Mouse (Mus musculus) hindbrain, embryonic 11.5 days (tissue): Measurements from ENCODE around the gene Mrgprb5. TPM values are rescaled to one million over a fixed set of nuclear protein-coding genes. Genes with fewer than 3 reads are reported as not detected.
A peak's percentile ranks its signal among the peaks of the same experiment; 100 is the strongest.
"Not testable (repeated sequence)": the region's sequence is repeated elsewhere in the genome, so short reads cannot be mapped to it uniquely, and the experiment has no call there.

ENCODE experiments used
- ATAC-seq: fragments of 200-750 bp; cut with Nextera tagmentation; 2 replicates; pipeline ENCODE4 v1.8.0; 2017; ENCODE audit warnings: mild to moderate bottlenecking, moderate TSS enrichment, moderate library complexity; ENCODE audit not compliant: low FRiP score
- DNase-seq: peaks from one replicate; pipeline ENCODE4 v3.0.0-alpha.2; 2015; ENCODE audit warnings: low spot score
- H3K27ac ChIP-seq: fragments of 300-500 bp; sonication (generic); 2 replicates; pipeline ENCODE4 v1.5.1; 2014; ENCODE audit warnings: mild to moderate bottlenecking, low read depth, low read length
- H3K27me3 ChIP-seq: fragments of 300-500 bp; sonication (generic); 2 replicates; pipeline ENCODE4 v1.6.1; 2014; ENCODE audit warnings: mild to moderate bottlenecking, low read length, moderate library complexity, mixed read lengths; ENCODE audit not compliant: control insufficient read depth, insufficient read depth
- H3K36me3 ChIP-seq: fragments of 300-500 bp; sonication (generic); 2 replicates; pipeline ENCODE4 v1.6.1; 2014; ENCODE audit warnings: mild to moderate bottlenecking, low read length, moderate library complexity, mixed read lengths; ENCODE audit not compliant: control insufficient read depth, insufficient read depth
- H3K4me1 ChIP-seq: fragments of 300-500 bp; sonication (generic); replicated peaks from 2 replicates; pipeline ENCODE4 v1.6.1; 2014; ENCODE audit warnings: low read length, mixed read lengths; ENCODE audit not compliant: control insufficient read depth, insufficient read depth
- H3K4me2 ChIP-seq: fragments of 300-500 bp; sonication (generic); replicated peaks from 2 replicates; pipeline ENCODE4 v1.6.1; 2014; ENCODE audit warnings: mild to moderate bottlenecking, low read depth, low read length
- H3K4me3 ChIP-seq: fragments of 300-500 bp; sonication (generic); 2 replicates; pipeline ENCODE4 v1.5.1; 2014; ENCODE audit warnings: low read depth, low read length
- H3K9ac ChIP-seq: fragments of 300-500 bp; sonication (generic); 2 replicates; pipeline ENCODE4 v1.6.1; 2014; ENCODE audit warnings: low read depth, low read length
- H3K9me3 ChIP-seq: fragments of 300-500 bp; sonication (generic); 2 replicates; pipeline ENCODE4 v1.6.1; 2016; ENCODE audit warnings: low read length; ENCODE audit not compliant: control insufficient read depth
- WGBS: fragments of 180-500 bp; shearing (Covaris S2); extraction: QIAGEN DNeasy Blood & Tissue Kit; methylation state at CpG from one replicate; pipeline ENCODE4 v1.1.7; 2014; 5-methylcytosine and 5-hydroxymethylcytosine counted together
- polyA plus RNA-seq: library from polyadenylated mRNA; unstranded; fragments of >200 nt; fragmentation: Nextera tagmentation; extraction: Ambion mirVana; gene quantifications from 2 replicates; pipeline ENCODE4 v1.2.1, GENCODE M21; 2014

Gene Mrgprb5
- polyA plus RNA-seq = not detected in 2 replicates

DNA sequence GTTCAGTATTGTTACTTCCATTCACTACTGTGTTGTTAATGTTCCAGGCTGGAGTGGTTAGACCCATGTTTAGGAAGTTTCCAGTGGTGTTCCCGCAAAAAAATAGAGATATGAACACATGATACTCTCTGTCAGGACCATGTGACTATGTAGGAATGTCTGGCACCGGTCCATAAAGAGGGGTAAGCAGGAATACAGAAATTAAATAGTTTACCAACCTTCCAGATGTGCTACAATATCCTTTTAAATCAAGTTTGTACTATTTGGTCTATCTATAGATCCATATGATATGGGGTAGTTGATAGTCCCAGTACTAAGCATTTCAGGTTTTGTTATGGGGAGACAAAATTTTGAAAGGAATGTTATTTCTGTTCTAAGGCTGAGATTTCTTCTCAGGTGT is at the start of gene Mrgprb5:
TSS of gene Mrgprb5 (minus strand) at position 101 of the 400 bp plus-strand sequence.
- Histone ChIP-seq H3K9me3 (no peaks in the 10 kb centered on the region), H3K27ac (no peak within 1 kb of the TSS), H3K36me3 (no peaks in the 10 kb centered on the region), H3K4me3 (no peak within 1 kb of the TSS), H3K9ac (no peak within 1 kb of the TSS), H3K27me3 (no peaks in the 10 kb centered on the region), H3K4me2 (no peak within 1 kb of the TSS), H3K4me1 (no peaks in the 10 kb centered on the region)
- 79% methylated on average over 2 of the region's 2 CpGs for WGBS
- no peak for DNase-seq
- ATAC-seq = no peak

DNA sequence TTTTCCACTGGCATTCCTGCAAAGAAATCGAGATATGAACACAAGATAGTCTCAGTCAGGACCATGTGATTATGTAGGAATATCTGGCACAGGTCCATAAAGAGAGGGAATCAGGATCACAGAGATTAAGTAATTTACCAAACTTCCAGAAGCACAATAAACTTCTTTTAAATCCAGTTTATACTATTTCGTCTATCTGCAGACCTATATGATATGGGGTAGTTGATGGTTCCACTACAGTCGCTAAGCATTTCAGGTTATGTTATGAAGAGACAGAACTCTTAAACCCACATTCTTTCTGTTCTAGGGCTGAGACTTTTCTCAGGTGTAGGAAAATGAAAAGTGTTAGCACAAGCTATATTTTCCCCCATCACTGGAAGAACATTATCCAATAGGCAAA is 30.4 kb upstream of the Mrgprb5 start, which contains the start of gene Mrgprb4:
TSS of gene Mrgprb4 (minus strand) at position 101 of the 400 bp plus-strand sequence.
- H3K36me3 ChIP-seq = no peaks in the 10 kb centered on the region
- H3K27ac ChIP-seq = no peak within 1 kb of the TSS
- H3K4me1 ChIP-seq = no peaks in the 10 kb centered on the region
- 86% methylated on average over 3 of the region's 3 CpGs for WGBS
- H3K4me3 ChIP-seq = no peak within 1 kb of the TSS
- ATAC-seq (no peak), DNase-seq (no peak)
- H3K9ac ChIP-seq = no peak within 1 kb of the TSS
- H3K9me3 ChIP-seq = no peaks in the 10 kb centered on the region
- no peak within 1 kb of the TSS for H3K4me2 ChIP-seq
- H3K27me3 ChIP-seq = no peaks in the 10 kb centered on the region

DNA sequence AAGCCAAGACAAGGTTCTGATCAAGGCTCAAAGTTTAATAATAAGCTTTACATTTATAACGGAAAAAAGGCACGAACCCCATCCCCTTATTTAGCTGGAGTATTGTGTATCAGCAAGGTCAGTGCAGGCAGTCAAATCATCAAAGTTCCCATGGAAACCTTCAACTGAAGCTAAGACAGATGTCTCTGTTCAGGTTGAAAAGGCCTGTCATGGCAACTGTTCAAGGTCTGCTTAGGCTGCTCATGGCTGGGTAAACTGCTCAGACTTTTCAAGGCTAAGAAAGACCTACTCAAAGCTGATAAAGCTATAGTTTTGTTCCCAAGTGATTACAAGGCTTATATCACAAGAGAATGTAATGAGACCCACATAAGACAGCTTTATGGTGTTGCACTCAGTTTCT is 1.3 kb downstream of the Mrgprb5 start:
- DNase-seq (no peak), ATAC-seq (no peak)
- Histone ChIP-seq H3K9ac (no peak overlapping the region), H3K9me3 (no peaks in the 10 kb centered on the region), H3K27ac (no peak overlapping the region), H3K36me3 (no peaks in the 10 kb centered on the region), H3K27me3 (no peaks in the 10 kb centered on the region), H3K4me1 (no peaks in the 10 kb centered on the region), H3K4me3 (no peak overlapping the region), H3K4me2 (no peak overlapping the region)
- WGBS = 74% methylated on average over 2 of the region's 2 CpGs

DNA sequence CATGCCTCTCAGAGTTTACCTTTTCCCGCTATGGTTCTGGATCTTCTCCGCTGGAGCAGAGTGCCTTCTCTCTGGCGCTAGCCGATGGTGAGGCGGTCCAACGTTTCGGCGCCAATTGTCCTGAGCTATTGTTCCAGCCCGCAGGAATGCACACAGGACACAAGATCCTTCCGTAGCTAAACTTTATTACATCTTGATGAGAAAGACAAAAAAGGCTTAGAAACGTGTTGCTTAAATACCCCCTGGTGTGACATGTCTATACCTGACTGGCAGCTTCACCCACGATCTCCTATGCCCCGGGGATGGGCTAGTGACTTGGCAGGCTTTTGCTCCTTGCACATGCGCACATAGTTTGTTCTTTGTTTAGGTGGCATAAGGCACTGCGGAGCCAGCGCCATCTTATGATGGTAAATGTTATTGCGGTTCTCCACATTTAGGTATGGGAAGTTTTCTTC is 30.5 kb downstream of the Mrgprb5 start:
- Histone ChIP-seq H3K4me3 (peak overlapping the region; percentile 56), H3K36me3 (no peaks in the 10 kb centered on the region), H3K9ac (peak overlapping the region; percentile 77), H3K27ac (peak overlapping the region; percentile 71), H3K9me3 (no peaks in the 10 kb centered on the region), H3K27me3 (no peaks in the 10 kb centered on the region), H3K4me1 (no peaks in the 10 kb centered on the region), H3K4me2 (peak overlapping the region; percentile 83)
- DNase-seq = peak; percentile 80
- ATAC-seq = peak; percentile 81
- 2% methylated on average over 17 of the region's 17 CpGs for WGBS

DNA sequence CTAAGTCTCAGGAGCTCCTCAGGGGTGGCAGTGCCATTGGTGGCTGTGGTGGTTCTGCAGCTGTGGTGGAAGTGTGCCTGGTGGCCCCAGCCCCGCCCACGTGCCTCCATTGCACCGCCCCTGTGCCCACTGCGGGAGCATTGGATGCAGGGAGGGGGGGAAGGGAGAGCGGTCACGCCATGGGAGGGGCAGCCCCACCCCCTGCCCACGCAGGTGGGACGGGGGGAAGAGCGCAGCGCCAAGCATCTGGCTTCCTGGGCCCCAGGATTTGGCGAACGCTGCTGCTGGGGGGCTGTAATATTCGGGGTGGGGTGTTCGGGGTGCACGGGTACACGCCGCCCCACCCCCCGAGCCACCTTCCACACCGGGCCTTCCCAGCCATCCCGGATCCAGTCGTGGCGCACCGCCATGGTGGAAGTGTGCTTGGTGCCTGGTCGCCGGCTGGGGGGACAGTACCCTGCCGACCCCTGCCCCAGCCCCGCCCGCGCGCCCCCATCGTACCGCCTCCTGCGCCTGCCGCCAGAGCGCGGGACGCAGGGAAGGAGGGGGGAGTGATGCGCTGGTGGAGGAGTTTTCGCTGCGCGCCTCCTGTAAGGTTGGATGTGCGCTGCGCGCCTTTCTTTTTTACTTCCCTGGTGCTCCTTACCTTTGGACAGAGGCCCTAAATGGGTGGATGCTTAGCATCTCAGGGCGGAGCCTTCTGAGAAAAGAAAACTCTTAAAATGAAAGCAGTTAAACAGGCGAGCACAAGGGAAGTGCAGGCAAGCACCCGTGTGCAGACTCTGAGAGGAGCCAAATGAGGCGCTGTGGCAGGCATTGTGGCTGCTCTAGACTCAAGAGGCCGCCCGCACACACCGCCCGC is 31.4 kb downstream of the Mrgprb5 start:
- H3K36me3 ChIP-seq = no peaks in the 10 kb centered on the region
- H3K4me2 ChIP-seq = peak overlapping the region; percentile 83
- peak overlapping the region; percentile 56 for H3K4me3 ChIP-seq
- no peaks in the 10 kb centered on the region for H3K27me3 ChIP-seq
- no peaks in the 10 kb centered on the region for H3K9me3 ChIP-seq
- ATAC-seq = peak; percentile 91
- under 1% methylated on average over 37 of the region's 52 CpGs for WGBS
- peak; percentile 77 for DNase-seq
- peak overlapping the region; percentile 71 for H3K27ac ChIP-seq
- peak overlapping the region; percentile 77 for H3K9ac ChIP-seq
- H3K4me1 ChIP-seq = no peaks in the 10 kb centered on the region

DNA sequence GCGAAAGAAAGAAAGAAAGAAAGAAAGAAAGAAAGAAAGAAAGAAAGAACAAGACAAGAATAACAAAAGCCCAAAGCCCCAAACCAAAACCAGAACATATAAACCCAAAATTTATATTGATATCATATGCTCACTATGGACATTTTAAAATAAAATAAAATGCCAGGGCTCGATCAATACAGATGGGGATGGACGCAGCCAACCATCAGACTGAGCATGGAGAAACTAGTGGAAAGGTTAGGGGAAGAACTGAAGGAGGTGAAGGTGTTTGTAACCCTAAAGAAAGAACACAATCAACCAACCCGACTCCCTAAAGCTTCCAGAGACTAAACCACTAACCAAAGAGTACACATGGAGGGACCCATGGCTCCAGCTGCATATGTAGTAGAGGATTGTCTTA is 36.1 kb downstream of the Mrgprb5 start:
- H3K9ac ChIP-seq = no peak overlapping the region
- H3K4me2 ChIP-seq = no peak overlapping the region
- H3K27me3 ChIP-seq = no peaks in the 10 kb centered on the region
- no peaks in the 10 kb centered on the region for H3K9me3 ChIP-seq
- peak; percentile 41; the same call in 1 of the 2 replicates for ATAC-seq
- H3K4me1 ChIP-seq = no peaks in the 10 kb centered on the region
- no peaks in the 10 kb centered on the region for H3K36me3 ChIP-seq
- no peak overlapping the region for H3K27ac ChIP-seq
- DNase-seq = no peak
- no peak overlapping the region for H3K4me3 ChIP-seq
- 59% methylated on average over 4 of the region's 4 CpGs for WGBS

DNA sequence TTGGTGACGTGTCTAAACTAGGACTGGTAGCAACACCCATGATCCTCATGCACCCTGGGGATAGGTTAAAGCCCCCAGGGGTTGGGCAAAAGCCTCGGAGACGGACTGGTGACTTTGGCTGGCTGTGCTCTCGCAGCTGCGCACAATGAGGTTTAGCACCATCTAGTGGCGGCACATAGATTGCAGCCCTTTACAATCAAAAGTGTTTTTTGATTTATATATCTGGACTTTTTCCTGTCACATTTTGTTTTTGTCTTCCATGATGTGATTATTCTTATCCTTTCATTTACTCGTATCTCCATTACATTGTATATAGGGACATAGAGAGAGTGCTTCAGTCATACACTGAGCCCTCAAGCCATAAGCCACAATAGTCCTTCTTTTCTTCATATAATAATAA is 36.6 kb downstream of the Mrgprb5 start:
- H3K9me3 ChIP-seq, H3K4me3 ChIP-seq, H3K4me2 ChIP-seq, H3K9ac ChIP-seq, DNase-seq, H3K27ac ChIP-seq, H3K27me3 ChIP-seq, H3K36me3 ChIP-seq, H3K4me1 ChIP-seq: not testable (repeated sequence)
- 2% methylated on average over 4 of the region's 7 CpGs for WGBS
- peak; percentile 82 for ATAC-seq

DNA sequence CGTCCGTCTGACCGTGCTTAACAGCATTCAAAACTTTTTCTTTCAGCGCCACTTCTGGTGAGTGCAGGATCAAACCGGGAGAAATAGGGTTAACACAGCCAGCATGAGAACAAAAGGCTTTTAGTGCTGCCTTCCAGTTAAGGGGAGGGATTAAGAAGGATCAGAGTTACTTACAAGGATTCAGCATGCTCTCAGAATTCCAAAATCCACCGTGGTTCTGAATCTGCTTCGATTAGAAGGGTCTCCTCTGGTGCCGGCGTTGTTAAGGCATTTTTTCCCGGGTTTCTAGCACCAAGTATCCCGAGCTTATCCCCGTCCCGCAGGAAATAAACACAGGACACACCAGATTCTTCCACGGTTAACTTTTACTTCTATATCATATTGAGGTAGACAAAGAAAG is 37.0 kb downstream of the Mrgprb5 start:
- not testable (repeated sequence) for H3K27me3 ChIP-seq, H3K27ac ChIP-seq, H3K9me3 ChIP-seq, ATAC-seq, H3K36me3 ChIP-seq, H3K4me1 ChIP-seq
- Histone ChIP-seq H3K4me3 (peak overlapping the region; percentile 27), H3K9ac (peak overlapping the region; percentile 47; the same call in 1 of the 2 replicates), H3K4me2 (peak overlapping the region; percentile 38)
- WGBS = under 1% methylated on average over 10 of the region's 14 CpGs
- peak; percentile 57 for DNase-seq

DNA sequence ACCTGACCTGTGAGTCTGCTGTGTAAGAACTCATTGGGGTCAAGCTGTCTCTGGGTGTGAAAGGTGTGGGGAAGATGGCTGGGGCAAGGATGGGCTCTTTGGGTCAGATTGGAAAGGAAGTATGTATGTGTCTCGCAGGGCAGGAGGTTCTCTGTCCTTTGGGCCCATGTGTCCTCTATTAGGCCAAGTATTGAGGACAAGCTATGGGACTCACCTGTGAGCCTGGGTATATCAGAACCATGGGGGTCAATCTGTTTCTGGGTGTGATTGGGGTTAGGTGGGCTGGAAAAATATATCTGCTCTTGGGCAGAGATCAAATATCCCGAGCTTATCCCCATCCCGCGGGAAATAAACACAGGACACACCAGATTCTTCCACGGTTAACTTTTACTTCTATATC is 45.0 kb downstream of the Mrgprb5 start:
- Histone ChIP-seq H3K36me3 (no peaks in the 10 kb centered on the region), H3K27me3 (no peaks in the 10 kb centered on the region), H3K9me3 (no peaks in the 10 kb centered on the region), H3K4me3 (no peak overlapping the region), H3K4me1 (no peaks in the 10 kb centered on the region), H3K27ac (no peak overlapping the region), H3K4me2 (no peak overlapping the region), H3K9ac (no peak overlapping the region)
- ATAC-seq = peak; percentile 45; the same call in 1 of the 2 replicates
- WGBS = 79% methylated on average over 5 of the region's 5 CpGs
- DNase-seq = no peak
